Mouse (Mus musculus) CH12F3 (cell line): ENCODE data around the gene Ctdnep1.
"Not testable (repeated sequence)": the region's sequence is repeated elsewhere in the genome, so short reads cannot be mapped to it uniquely, and the experiment has no call there.

Source experiments
- in situ Hi-C: fragments of 300-500 bp; cut with MboI; formaldehyde crosslinking; loops from 2 replicates; pipeline ENCODE4 v1.14.3; 2020; ENCODE audit warnings: low sequenced_read_pairs

The Ctdnep1 gene

DNA sequence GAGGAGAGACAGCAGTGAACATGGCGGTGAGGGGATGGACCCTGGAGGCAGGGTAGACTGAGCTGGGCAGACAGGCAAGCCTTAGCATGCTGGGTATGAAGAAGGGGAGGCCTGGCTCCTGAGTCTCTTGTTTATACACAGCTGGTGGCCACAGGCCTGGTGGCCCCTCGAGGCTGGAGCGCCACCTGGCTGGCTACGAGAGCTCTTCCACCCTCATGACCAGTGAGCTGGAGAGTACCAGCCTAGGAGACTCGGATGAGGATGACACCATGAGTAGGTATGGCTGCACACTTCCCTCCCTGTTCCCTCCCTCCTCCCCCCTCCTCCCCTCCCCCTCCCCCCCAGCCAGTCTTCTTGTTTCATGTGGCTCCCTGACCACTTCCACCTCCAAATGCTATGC is 24.6 kb downstream of the Ctdnep1 start:
- in situ Hi-C loops, result no loop called here

DNA sequence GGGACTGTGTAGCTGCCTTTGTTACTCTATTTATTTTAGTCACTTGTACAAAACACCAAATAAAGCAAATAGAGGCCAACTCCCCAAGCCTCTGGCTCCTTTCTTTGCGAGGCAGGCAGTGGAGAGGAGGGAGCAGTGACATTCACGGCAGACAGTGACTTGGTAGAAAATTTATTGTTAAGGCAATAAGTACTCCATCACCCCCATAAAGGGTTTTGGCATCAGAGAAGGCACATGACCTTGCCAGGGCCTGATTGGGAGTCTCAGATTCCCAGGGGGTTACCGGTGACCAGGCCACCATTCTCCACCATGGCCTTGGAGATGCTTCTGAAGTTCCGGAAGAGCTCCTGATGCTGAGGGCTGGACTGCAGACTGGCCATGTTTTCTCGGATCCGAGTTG is 29.1 kb downstream of the Ctdnep1 start:
- in situ Hi-C loops, result no loop called here

DNA sequence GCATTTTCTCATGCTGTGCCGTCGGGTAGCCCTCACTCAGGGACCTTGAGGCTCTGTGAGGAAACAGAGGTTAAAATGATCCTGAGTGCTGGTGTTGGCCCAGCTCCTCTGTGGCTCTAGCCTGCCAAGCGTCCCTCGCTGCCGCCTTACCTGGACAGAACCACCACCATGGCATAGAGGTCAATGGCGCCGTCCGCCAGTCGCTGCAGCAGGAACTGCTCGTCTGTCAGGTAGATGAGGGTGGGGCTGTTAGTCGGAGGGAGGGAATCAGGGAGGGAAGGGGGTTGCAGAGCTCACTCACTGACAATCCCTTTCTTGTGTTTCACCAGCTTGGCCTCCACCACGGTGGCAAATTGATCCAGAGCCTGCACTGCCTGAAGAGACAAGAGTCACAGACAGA is 29.6 kb downstream of the Ctdnep1 start:
- in situ Hi-C loops, result no loop called here

DNA sequence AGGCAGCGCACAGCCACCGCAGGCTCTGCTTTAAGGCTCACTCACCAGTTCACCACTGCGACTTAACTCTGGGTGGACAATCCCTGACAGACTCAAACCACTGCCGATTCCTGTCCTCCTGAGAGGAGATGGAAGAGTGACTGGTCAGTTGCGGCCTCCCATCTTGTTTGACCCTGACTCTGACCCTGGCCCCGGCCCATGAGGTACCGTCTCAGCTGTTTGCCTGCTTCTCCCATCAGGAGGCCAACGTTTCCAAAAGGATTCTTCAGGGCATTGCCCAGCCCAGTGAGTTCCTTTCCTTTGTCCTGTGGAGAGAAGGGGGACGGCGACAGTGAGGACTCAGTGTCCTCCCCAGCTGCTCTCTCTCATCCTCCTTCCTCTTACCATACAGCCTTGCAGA is 30.0 kb downstream of the Ctdnep1 start:
- in situ Hi-C loops, result no loop called here

DNA sequence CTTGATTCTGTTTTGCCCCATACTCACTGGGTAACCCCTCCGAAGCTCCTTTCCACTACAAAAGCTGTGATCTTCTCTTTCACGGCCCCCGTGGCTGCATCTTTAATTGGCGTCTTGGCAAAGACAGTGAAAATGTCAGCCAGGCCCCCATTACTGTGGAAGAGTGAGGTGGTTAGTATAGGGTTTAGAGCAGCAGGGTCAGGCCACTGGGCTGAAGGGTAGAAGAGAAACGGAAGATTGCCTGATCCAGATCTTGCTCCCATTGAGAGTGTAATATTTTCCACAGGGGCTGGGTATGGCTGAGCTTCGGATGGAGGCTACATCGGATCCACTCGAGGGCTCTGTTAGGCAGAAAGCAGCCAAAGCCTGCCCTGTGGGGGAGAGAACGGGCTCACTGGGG is 32.0 kb downstream of the Ctdnep1 start:
- in situ Hi-C loops, result no loop called here

DNA sequence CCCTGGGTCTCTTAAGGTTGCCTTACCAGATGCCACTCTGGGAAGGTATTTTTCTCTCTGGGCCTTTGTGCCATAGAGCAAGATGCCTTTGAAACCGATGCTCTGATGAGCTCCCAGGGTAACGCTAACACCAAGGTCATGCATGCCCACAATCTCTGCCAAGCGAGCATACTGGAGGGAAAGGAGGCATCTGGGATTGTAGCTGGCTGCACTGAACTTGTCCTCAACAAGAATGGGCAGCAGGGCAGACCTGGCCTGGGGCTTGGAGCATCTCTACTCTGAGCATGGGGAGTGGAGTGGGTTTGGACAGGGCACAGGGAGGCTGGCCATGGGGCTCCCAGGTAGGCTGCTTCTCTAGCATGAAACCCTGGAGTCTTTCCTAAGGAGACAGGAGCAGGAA is 32.5 kb downstream of the Ctdnep1 start:
- in situ Hi-C loops, result no loop called here

DNA sequence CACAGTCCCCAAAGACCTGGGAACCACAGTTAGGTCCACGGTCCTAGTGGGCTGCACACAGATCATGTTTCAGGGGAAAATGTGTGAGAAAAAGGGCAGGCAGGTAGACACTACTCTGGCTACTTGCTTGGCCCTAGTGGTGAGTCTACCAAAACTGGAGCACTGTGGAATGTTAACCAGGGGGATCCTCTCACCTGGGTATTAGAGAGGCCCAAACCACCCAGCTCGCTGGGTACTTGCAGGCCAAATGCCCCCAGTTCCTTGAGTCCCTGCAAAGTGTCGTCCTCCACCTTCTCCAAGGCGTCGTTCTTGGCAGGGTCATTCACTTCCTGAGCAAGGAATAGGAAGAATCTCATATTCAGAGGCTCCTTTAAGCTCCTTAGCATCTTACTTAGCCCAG is 33.1 kb downstream of the Ctdnep1 start:
- in situ Hi-C loops, result no loop called here

DNA sequence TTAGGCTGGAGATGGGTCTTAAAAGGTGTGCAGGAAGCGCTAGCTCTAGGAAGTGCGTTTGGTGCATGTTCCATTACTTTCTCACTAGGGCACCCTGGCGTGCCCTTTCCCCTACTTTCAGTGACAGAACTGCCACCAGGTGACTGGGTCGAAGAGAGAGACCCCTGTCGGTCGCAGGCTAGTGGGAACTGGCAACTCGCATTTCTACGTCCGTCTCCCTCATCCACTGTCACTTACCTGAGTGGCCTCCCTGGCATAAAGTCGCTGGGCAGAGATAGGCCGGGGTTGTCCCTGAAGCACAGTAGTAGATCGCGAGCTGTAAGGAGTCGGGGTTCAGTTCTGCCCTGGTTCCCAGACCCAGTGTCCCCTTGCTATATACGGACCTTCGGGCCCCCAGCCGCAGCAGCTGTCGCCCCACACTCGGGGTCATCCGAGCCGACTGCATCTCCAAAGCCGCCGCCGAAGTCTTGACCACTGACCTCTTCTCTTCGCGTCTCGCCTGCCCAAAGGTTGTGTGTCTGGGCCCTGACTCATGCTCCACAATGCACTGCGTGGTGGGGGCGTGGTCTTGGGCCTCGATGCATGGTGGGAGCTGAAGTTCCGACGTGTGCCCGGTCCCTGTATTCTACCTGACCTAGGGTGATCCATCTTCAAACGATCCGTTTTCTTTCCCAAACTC is 34.1 kb downstream of the Ctdnep1 start, which contains the start of gene Acadvl:
TSS of gene Acadvl (minus strand) at position 532 of the 679 bp plus-strand sequence.
- in situ Hi-C loops, result no loop called here

DNA sequence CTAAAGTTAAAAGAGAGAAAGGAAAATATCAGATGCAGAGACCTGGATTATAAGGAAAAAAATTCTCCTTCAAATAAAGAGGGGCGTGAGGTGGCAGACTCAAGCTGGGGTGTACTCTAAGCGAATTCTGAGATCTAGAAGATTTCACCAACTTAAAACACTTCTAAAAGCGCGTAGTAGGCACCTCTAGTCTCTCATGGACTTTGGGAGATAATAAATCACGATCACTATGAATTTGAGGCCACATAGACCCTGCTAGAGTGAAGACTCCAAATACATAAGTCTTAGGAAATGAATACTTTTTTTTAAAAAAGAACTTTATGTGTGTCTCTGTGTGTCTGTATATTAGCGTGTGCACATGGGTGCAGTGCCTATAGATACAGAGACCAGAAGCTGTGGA is 34.7 kb downstream of the Ctdnep1 start:
- in situ Hi-C loops, result no loop called here

DNA sequence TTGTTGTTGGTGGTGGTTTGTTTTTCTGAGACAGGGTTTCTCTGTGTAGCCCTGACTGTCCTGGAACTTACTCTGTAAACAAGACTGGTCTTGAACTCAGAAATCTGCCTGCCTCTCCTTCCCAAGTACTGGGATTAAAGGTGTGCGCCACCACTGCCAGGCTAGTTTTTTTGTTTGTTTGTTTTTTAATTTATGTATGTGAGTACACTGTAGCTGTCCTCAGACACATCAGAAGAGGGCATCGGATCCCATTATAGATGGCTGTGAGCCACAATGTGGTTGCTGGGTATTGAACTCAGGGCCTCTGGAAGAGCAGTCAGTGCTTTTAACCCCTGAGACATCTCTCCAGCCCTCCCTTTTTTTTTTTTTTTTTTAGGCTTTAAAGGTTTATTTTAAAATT is 35.2 kb downstream of the Ctdnep1 start:
- in situ Hi-C loops, result not testable (repeated sequence)

DNA sequence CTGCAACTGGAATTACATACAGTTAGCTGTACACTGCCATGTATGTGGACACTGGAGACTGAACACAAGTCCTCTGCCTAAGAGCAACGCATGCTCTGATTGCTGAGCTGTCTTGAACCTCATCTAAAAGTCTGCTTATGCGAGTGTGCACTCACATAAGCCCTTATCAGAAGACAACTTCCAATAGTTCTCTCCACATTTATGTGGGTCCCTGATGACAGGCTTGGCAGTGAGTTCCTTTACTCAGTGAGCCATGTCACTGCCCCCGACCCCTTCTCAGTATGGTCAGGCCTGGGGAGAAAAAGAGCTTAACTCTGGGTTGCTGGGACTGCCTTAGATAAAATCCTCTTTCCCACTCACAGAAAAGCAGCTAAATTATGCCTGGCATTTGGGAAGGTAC is 35.7 kb downstream of the Ctdnep1 start, which contains the start of gene Dlg4:
TSS of gene Dlg4 (plus strand) at position 274 of the 400 bp plus-strand sequence.
- in situ Hi-C loops, result no loop called here

DNA sequence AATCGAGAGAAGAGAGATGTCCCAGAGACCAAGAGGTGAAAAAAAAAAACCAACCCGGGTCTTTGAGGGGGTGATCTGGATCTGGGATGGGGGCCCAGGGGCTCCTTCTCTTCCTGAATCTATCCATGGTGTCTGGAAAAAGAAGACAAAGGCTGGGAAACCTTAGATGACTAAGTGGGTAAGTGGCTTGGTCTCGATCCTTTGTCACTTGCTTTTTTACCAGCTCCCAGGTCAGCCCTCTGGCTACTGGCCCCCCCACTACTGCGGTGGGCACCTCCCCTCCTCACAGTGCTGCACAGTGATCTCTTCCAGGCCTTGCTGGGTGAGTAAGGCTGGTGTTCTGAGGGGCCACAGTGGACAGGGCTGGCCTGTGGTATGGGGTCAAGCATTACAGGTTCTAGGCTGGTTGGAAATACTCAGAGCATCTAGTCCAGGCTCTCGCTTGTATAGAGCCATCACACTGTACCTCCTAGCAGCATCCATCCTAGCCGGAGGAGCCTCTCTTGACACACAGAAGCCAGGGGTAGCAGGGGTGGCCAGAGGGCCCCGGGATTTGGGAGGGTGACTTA is 36.3 kb downstream of the Ctdnep1 start:
- in situ Hi-C loops, result no loop called here

DNA sequence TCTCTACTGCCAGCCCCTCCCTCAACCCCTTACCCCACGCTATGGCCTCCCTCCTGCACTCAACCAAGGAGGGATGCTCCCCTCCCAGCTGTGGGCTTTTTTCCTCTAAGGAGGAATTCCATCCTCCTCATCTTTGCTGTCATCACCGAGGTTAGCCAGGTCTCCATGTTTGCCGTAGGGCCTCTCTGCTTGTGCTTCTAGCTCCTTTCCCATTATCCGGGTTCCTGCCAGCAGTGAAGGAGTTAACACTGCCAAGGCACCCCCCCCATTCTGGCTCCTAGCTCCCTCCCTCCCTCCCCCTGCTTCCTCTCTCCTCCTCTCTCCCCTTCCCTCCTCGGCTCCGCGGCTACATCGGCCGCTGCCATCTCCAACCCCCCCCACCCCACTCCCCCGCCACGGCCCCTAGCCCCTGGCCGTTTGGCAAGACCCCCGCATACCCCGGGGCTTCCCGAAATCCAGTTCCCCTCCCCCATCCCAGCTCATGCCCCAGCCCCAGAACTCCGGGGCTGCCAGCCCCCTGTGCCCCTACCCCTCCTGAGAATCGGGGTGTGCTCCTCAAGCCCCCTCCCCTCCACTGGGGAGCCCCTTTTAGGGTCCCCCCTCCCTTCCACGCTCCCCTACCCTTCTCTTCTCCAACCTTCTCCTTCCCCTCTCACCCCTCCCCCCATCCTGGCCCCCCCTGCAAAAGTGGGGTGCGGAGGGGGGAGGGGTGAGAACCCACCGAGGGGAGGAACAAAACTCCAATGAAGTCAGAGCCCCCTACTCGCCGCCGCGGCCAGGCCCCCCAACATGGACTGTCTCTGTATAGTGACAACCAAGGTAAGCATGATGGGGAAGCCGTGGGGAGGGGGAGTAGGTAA is 37.4 kb downstream of the Ctdnep1 start:
- in situ Hi-C loops, result no loop called here

DNA sequence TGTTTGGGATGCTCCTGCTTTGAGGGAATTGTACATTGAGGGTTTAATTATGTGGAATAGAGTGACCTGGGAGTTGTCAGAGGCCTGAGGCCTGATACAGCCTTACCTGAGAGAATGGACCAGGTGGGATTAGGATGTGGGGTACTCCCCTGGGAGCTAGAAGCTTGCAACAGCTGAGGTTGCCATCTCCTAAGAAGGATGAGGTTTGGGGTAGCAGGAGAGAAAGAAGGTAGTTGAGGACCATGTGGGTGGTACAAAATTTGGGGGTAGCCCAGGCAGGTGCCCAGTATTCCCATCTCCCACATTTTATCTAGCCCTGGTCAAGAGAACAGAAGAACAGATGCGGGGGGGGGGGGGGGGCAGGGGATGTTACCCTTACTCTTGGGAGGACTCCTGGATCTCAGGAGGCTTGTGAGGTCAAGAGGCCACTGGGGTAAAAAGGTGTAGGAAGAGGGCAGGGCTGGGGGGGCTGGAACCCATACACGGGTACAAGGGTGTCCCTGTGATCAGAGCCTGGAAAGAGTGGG is 38.6 kb downstream of the Ctdnep1 start:
- in situ Hi-C loops, result no loop called here

DNA sequence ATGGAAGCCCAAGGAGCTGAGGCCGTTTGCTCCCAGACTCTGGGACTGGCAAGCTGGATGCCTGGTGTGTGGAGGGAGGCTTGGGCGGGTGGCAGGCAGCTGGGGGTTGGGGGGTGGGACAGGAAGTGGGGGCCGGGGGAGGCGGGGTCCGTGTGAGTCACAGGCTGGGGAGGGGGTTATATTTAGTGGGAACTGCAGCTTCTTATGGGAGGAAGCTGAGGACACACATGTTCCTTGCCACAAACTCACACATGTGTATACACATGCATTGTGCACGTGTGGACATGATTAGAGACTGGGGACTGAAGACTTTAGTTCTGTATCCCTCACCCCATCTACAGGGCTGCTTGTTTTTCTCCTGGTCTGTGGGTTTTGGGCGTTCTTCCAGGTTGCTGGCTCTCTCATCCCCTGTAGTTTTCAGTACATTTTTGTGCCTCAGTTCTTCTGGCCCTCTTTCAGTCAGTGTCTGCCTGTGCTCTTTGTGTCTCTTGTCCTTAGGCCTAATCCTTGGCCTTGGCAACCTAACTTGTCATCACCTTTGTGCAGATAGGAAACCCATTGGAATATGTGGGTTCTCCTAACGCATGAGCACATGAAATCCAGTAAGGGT is 39.2 kb downstream of the Ctdnep1 start:
- in situ Hi-C loops, result no loop called here

DNA sequence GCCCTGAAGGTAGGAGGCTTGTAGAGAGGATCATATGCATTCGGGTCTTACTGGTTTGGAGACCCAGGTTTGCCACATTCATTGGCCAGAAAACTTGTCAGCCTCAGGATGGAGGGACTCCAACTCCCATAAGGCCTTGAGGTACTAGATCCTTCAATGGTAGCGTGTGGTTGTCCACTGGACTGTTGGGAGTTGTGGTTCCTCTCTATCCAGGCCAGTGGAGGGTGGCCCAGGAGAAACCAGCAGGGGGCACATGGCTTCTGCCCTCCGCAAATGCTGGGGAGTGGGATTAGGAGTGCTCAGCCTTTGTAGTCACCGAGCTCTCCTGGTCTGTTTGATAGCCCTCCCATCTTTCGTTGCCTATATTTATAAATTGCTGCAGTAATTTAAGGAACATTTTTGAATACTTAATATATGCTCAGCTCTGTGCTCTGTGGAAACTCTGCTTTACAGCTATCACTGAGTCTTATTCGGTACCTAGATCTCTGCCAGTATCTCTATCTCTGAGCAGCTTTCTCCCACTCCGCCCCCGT is 39.8 kb downstream of the Ctdnep1 start:
- in situ Hi-C loops, result no loop called here

DNA sequence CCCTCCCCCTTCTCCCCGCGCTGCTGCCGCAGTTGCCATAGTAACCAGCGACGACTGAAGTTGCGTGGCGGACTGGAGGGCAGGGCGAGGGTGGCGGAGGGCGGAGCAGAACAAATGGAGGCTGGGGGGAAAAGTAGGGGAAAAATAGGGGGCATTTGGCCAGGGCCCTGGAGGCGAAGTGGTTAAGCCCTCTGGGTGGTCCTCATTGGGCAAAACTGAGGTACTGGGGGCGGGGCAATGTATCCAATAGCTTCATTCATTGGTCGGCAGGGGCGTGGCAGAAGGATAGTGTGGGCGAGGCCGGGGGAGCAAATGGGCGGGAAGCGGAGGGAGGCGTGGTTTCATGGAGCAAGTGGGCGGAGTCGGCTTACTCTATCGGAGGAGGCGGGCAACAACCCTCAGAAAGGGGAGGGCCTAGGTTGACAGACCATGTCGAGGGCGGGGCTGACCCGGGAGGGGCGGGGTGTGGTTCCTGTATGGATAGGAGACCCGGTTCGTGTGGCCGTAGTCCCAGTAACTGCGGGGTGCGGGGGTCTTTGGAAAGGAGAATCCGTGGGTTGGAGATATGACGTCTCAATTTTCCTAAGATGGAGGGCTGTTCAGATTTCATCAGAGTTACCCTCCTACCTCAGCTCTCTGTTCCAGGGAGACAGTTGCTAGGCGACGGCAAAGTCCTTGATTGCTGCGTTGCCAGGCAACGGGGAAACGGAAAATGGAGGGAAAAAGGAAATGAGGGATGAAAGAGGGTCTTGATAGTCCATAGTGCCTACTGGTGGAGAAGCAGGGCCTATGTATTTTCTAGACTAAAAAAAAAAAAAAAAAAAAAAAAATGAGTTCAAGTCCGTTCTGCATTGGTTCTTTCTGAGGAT is 40.5 kb downstream of the Ctdnep1 start:
- in situ Hi-C loops, result no loop called here

DNA sequence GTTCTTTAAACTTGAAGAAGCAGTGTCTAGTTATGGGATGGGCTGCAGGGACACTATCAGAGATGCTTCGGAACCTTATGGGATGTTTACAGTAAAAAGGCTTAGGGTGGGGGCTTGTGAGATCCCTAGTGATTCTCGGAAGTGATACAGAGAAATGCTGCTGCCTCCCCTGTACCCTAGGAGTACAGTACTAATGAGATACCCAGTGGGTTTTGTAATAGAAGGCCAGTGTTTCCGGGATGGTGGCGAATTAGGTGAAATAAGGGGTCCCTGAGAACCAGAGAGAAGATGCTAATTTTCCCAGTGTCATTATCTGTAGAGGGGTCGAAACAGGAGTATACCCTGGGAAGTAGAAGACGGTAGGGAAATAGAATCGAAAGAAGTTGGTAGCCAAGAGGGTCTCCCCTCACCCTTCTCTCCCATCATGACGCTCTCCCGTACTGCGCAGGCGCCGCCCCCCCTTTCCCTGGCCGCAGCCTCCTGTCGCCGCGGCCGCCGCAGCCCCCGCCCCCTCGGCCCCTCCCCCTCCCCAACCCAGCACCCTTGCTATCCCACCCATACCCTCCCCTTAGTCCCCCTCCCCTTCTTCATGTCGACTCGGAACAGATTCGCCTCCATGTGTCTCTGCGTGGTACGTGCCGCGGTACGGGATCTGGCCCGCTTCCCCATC is 42.7 kb downstream of the Ctdnep1 start:
- in situ Hi-C loops, result no loop called here

DNA sequence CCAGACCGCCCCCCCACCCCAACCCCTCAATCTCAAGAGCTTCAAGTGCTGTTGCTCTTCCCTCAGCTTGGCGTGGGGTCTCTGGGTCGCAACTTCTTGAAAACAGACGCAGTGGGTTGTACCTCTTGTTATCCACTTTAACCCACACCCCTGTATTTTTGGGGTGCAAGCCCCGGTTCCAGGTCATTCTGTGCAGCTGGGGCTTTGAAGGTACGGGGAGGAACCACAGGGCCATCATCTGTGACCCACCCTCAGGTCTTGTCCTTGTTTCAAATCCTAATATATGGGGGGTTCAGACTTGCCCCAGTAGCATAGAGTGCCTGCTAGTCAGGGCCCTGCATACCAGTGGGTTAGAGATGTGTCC is 43.2 kb downstream of the Ctdnep1 start:
- in situ Hi-C loops, result no loop called here

DNA sequence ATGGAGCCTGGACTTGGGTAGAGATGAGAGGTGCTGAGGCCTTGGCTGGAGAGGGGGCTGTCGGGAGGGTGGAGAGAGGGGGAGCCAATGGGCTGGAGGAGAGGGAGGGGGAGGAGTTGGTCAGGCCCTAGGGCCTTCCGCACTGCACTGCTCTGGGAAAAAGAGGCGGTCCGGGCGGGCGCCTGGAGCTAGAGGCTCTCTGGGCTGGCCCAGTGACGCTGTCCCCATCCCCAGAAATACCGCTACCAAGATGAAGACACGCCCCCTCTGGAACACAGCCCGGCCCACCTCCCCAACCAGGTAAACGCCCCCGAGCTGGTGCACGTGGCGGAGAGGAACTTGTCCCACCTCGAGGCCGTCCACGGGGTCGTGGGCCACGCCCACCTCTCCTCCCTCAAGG is 45.7 kb downstream of the Ctdnep1 start:
- in situ Hi-C loops, result no loop called here
